In the genomic region with DNA sequence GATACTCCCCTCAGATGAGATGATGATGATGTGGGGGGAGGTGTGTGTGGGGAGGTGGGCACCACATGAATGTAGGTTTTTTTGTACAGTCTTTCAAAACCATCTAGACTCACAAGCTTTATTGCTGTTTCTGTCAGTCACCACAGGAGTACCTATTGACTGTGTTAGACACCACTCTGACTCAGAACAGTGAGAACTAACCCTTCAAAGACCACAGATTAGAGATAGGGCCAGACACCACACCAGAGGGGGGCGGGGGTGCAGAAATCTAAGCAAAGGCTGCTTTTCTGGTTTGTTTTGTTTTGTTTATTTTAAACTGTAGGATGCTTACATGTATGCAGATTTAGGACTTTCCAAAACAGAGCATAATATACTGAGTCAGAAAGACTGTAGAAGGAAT, we compare ENCODE assay signal across 18 mouse cellular contexts.
"Had no signal": no experiment of that assay in that cellular context is flagged by ENCODE, and none has a peak within 500 bp of the region (broad histone marks: within the 10 kb centered on the region; RNA-seq: fewer than 3 reads in every experiment).

No protein-coding gene starts in this region.

- H3K4me2 ChIP-seq: lung, embryonic 14.5 days; neural tube, embryonic 13.5 days; neural tube, embryonic 15.5 days had no signal

- H3K36me3 ChIP-seq: midbrain, embryonic 10.5 days; neural tube, embryonic 13.5 days; neural tube, embryonic 15.5 days had no signal

- ATAC-seq: midbrain, embryonic 16.5 days had no signal

- H3K4me1 ChIP-seq: neural tube, embryonic 15.5 days had no signal

- H3K4me3 ChIP-seq: midbrain, embryonic 10.5 days; myocyte; neural tube, embryonic 13.5 days; neural tube, embryonic 15.5 days had no signal

- H3K9me3 ChIP-seq: midbrain, embryonic 10.5 days; neural tube, embryonic 13.5 days; neural tube, embryonic 15.5 days had no signal

- H3K9ac ChIP-seq: lung, embryonic 14.5 days; neural tube, embryonic 13.5 days; neural tube, embryonic 15.5 days had no signal

- H3K27ac ChIP-seq: midbrain, embryonic 10.5 days; neural tube, embryonic 13.5 days; neural tube, embryonic 15.5 days had no signal

- DNase-seq: lung, adult 18-20 months; lung, embryonic 14.5 days; lung, postnatal 10 days; lung, postnatal 4 days; midbrain, embryonic 14.5 days; retina, postnatal 1 day; right cerebral cortex, adult 18-20 months; right cerebral cortex, postnatal 25 days; right cerebral cortex, postnatal 4 days; spleen, adult 18-20 months; thymus, adult 18-20 months; thymus, postnatal 14 days; thymus, postnatal 36 days had no signal
